Mouse (Mus musculus): ENCODE measurements around the gene Cul9.

Cul9 gene

GRCm38 (mm10) chr17:46552841-46553423 is 6.7 kb upstream of the Cul9 start:
- peak; percentile 92 to 95 for DNase-seq

- no peak for DNase-seq
These were observed 6.0 kb upstream of the Cul9 start for GRCm38 (mm10) chr17:46552151-46552550.

GRCm38 (mm10) chr17:46551369-46551768 is 5.2 kb upstream of the Cul9 start:
- no peak for DNase-seq

DNA sequence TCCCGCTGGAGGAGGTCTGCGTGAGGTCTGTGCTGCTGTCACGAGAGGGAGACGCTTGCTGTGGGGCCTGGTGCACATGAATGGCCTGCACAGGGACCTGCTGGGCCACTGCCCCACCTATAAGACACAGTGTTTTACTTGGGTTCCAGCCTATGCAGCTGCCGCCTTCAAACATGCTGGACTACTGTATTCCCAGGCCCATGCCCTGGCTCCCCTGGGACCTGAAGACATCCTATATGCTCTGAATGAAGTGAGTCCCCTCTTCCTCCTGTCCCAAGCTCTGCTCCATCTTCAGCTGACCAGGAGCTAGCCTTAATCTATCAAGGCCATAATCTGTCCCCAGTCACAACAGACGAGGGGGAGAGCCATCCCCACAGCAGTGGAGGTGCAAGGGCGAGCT is 4.7 kb upstream of the Cul9 start:
- no peak for DNase-seq

DNA sequence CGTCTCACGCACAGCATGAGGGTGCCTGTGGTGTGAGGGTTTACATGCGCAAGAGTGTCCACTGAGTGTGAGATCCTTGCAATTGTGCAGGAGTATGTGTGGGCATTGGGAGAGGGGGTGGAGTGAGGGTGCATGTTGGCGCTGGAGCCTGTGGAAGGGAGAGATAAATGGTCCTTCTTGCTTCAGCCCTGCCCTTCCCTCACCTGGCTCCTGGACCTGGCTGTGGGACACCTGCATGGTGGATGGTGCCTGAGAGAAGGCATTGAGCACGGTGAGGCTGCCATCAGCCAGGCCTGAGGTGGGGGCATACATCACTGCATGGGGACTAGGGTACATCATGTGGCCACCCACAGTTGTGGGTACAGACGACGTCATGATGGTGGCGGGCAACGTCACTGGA is 3.5 kb upstream of the Cul9 start:
- no peak for DNase-seq

GRCm38 (mm10) chr17:46549193-46549592 is 3.0 kb upstream of the Cul9 start:
- DNase-seq, result peak; percentile 85 to 91

DNA sequence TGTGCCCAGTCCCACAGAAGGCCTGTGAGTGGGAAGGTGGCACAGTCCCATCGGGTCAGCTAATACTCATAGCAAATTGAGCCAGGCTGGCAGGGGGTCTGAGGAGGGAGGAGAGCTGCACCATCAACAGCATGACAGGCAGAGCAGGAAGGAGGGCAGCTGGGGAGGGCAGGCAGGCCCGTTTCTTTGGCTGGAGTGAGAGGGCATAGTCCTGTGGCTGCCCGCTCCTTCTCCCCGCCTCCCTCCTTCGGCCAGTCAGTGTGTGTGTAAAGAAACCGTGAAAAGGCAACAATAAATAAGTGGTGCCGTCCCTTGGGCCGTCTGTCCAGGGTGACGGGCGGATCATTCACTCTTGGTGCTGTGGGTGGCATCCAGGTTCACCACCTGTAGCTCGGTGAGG is 2.6 kb upstream of the Cul9 start:
- DNase-seq, result peak; percentile 21 to 50

GRCm38 (mm10) chr17:46547923-46548322 is 1.7 kb upstream of the Cul9 start:
- peak; percentile 38 to 49 for DNase-seq

GRCm38 (mm10) chr17:46546995-46547394 is 807 bp upstream of the Cul9 start:
- peak; percentile 34 to 52 for DNase-seq

- peak in 1 of 2 experiments; percentile 20 for DNase-seq
These were observed 403 bp upstream of the Cul9 start for GRCm38 (mm10) chr17:46546591-46546990.

- DNase-seq, result no peak
These were observed 2.5 kb downstream of the Cul9 start for GRCm38 (mm10) chr17:46543661-46544060.

DNA sequence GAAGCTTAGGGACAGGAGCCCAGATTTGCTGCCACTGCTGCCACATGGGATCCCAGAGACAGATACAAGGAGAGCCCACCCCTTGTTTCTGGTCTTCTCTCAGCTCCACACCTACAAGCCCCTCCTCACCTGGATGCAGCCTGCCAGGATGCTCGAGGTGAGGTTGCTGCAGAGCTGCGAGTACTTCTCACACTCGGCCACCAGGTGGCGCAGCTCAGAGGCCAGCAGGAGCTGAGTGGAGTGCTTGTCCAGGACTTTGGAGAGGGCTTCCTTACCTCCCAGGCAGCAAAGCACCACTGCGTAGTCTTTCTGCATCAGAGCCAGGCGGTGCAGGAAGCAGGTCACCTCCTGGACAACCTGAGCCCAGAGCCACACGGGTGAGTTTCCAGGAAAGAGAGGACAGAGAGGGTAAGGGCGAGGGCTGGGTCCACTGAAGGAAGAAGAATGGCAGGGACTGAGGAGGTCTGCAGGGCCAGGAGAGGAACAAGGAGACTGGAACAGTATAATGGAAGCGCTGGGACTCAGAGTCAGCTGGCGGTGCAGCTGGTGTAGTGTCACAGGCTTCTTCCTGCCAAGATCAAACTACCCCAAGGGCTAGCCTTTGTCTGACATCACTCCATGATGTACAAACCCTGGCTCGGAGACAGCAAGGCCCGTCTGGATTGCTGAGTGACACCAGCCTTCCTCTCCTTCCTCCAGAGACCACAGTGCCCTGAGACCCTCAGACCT is 20.4 kb downstream of the Cul9 start:
- DNase-seq, result peak; percentile 91 to 92

DNA sequence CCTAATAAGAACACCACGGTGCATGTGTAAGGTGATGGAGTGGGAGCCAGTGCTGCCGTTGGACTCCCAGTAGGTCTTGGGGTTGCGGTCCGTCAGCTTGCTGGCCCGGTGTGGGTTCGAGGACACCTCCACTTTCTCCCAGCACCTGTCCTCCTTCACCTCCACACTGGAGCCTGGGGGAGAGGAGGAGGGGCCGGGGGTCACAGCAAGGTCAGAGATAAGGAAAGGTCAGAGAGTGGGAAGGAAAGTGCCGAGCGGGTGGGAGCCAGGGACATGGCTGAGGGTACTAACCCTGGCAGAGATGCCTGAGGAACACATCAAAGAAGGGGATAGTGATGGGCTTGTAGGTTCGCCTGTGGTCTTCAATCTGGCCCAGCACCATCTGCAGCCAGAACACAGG is 21.1 kb downstream of the Cul9 start:
- DNase-seq, result no peak

GRCm38 (mm10) chr17:46521963-46522668 is 24.1 kb downstream of the Cul9 start:
- peak; percentile 24 to 53 for DNase-seq

- no peak for DNase-seq
These were observed 25.0 kb downstream of the Cul9 start for GRCm38 (mm10) chr17:46521174-46521573.

GRCm38 (mm10) chr17:46520385-46520979 is 25.7 kb downstream of the Cul9 start:
- no peak for DNase-seq

DNA sequence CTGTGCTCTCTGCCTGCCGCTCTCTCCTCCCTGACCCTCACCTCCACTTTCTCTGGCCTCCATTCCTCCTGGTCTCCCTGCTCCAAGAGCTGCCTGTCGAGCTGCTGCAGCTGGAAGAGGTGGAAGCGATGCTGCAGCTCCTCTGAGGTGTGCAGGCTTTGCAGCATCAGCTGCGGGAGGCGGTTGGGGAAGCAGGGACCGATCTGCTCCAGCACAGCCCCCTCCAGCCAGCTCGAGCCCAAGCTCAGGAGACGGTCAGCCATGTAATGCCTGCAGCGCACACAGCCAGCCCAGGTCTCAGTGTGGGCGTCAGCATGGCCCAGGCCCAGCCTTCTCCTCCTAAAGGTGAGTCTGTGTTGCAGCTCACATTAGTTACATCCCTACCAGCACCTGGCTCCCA is 26.2 kb downstream of the Cul9 start:
- DNase-seq, result no peak

DNA sequence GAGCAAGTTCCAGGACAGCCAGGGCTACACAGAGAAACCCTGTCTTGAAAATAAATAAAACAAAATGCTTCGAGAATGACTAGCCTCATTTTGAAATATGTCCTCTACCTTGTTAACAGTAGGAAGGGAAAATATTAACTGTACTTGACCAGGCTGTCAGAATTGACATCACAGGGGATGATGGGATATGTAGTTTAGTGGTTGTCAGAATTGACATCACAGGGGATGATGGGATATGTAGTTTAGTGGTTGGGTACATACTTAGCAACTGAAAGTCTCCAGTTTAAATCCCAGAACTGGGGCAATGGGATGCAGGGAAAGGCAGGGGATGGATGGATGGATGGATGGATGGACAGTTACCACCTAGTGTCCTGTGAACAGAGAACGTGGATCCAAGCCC is 32.9 kb downstream of the Cul9 start:
- DNase-seq, result no peak

GRCm38 (mm10) chr17:46511059-46511710 is 35.0 kb downstream of the Cul9 start:
- peak; percentile 20 to 46 for DNase-seq

DNA sequence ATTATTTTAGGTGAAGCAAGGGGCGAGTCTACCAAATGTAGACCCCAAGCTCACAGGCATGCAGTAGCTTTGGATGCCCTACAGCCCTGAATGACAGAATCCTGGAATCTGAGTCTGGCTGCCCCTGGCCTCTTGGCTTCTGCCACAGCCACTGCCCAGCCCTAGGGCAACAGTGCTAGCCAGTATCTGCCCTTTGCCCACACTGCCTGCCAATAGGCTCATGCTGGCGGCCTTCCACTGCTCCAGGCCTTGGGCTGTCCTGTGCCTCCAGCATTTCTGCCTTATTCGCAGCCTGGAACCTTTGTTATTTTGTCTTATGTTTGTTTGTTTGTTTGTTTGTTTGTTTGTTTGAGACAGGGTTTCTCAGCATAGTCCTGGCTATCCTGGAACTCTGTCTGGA is 40.6 kb downstream of the Cul9 start:
- DNase-seq, result peak in 1 of 2 experiments; percentile 28

- peak; percentile 63 to 77 for DNase-seq
These were observed 42.1 kb downstream of the Cul9 start for GRCm38 (mm10) chr17:46503847-46504638.

DNA sequence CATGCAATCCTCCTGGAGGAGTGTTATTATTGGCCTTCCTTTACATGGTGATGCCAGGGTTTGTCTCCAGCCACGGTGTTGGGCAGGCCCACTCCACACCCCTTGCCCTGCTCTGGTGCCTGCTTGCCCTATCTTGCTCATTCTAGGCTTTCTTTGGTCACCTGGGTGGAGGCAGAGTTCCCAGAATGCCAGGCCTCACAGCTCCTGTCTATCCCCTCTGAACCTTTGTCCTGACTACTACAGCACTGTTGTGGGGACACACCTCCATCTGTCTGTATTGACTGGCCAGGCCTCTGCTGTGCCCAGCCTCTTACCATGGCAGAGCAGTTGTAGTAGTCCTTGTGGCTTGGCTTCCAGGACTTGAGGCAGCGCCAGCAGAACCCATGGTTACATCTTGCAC is 43.4 kb downstream of the Cul9 start:
- DNase-seq, result no peak

All from kidney, postnatal 4 days (tissue).